Mouse (Mus musculus): Measurements from ENCODE around the gene Lrrtm4. TPM values are rescaled to one million over a fixed set of nuclear protein-coding genes. Genes with fewer than 3 reads are reported as not detected.

Lrrtm4 gene
- polyA plus RNA-seq, 1 experiment from 2014 or later = 15.9 TPM

GRCm38 (mm10) chr6:80786282-80786681 is 767.6 kb downstream of the Lrrtm4 start:
- Histone ChIP-seq H3K9ac (no peak overlapping the region), H3K27ac (replicated peaks) (no peak overlapping the region), H3K4me3 (no peak overlapping the region), H3K9me3 (no peaks in the 10 kb centered on the region), H3K4me1 (replicated peaks) (no peaks in the 10 kb centered on the region), H3K27me3 (no peaks in the 10 kb centered on the region), H3K36me3 (no peaks in the 10 kb centered on the region), H3K4me2 (no peak overlapping the region)
- ATAC-seq (ENCODE audit: low FRiP score, low read depth) = no peak

GRCm38 (mm10) chr6:80823753-80824152 is 805.1 kb downstream of the Lrrtm4 start:
- Histone ChIP-seq H3K4me1 (replicated peaks) (no peaks in the 10 kb centered on the region), H3K4me3 (no peak overlapping the region), H3K4me2 (no peak overlapping the region), H3K9me3 (no peaks in the 10 kb centered on the region), H3K36me3 (no peaks in the 10 kb centered on the region), H3K27ac (replicated peaks) (no peak overlapping the region), H3K9ac (no peak overlapping the region), H3K27me3 (no peaks in the 10 kb centered on the region)
- 88% methylated on average over 5 of the region's 5 CpGs for WGBS
- no peak for ATAC-seq (ENCODE audit: low FRiP score, low read depth)

- Histone ChIP-seq H3K27ac (replicated peaks) (no peak overlapping the region), H3K9me3 (no peaks in the 10 kb centered on the region), H3K4me3 (no peak overlapping the region), H3K27me3 (no peaks in the 10 kb centered on the region), H3K4me2 (no peak overlapping the region), H3K9ac (no peak overlapping the region), H3K4me1 (replicated peaks) (no peaks in the 10 kb centered on the region), H3K36me3 (no peaks in the 10 kb centered on the region)
- WGBS = 89% methylated on average over 2 of the region's 2 CpGs
- ATAC-seq (ENCODE audit: low FRiP score, low read depth) = no peak
Measured at GRCm38 (mm10) chr6:80839784-80840183, 821.1 kb downstream of the Lrrtm4 start.

- Histone ChIP-seq H3K4me1 (replicated peaks) (no peaks in the 10 kb centered on the region), H3K36me3 (no peaks in the 10 kb centered on the region), H3K9me3 (no peaks in the 10 kb centered on the region), H3K4me3 (no peak overlapping the region), H3K9ac (no peak overlapping the region), H3K27me3 (no peaks in the 10 kb centered on the region), H3K27ac (replicated peaks) (no peak overlapping the region), H3K4me2 (no peak overlapping the region)
- WGBS = 71% methylated on average over 6 of the region's 6 CpGs
- no peak for ATAC-seq (ENCODE audit: low FRiP score, low read depth)
Measured at GRCm38 (mm10) chr6:80845294-80845693, 826.6 kb downstream of the Lrrtm4 start.

- Histone ChIP-seq H3K9ac (no peak overlapping the region), H3K4me1 (replicated peaks) (no peaks in the 10 kb centered on the region), H3K27me3 (no peaks in the 10 kb centered on the region), H3K4me3 (peak overlapping the region; percentile 20), H3K27ac (replicated peaks) (peak overlapping the region; percentile 34; the same call in 1 of the 2 replicates), H3K9me3 (no peaks in the 10 kb centered on the region), H3K4me2 (peak overlapping the region; percentile 40), H3K36me3 (no peaks in the 10 kb centered on the region)
- ATAC-seq (ENCODE audit: low FRiP score, low read depth) = peak; percentile 74; the same call in 1 of the 2 replicates
- 51% methylated on average over 13 of the region's 13 CpGs for WGBS
Measured at GRCm38 (mm10) chr6:80856910-80857543, 838.4 kb downstream of the Lrrtm4 start.

Other genes with a start within 250 kb of the Lrrtm4 start
- not detected in 2 replicates for gene Gm20594, start 201.0 kb upstream of the Lrrtm4 start, polyA plus RNA-seq (2015; fragmentation: Nextera tagmentation; extraction: Ambion mirVana)